Mouse (Mus musculus): ENCODE measurements at regions not wholly inside any gene's neighbourhood (a gene's known extent, or its start where the extent isn't known, plus 50 kb on each side); places are given as distances from the start of the nearest gene placed in this dataset.

DNA sequence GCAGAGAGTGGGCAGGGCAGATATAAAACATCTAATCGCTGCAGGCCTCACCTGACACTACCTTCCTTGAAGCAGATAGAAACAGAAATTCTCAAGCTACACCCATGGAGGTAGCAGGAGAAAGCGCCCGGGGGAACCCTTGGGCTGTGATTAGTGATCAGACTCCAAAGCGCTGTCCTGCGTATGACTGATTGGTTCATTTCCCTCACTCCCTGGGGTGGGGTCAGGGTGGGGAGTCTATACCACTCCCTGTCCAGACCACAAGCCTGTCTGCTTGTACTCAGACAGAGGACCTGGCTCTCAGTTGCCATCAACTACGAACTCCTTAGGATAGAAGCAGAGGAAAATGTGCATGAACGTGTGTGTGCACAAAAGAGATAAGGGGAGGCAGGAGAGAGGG, 77.7 kb downstream of the Gm826 start:
- WGBS = 55% methylated on average over 7 of the region's 7 CpGs
- no peak overlapping the region for H3K27ac ChIP-seq (ENCODE audit: poor library complexity, severe bottlenecking)
- no peaks in the 10 kb centered on the region for H3K9me3 ChIP-seq (replicated peaks)
- H3K36me3 ChIP-seq = no peaks in the 10 kb centered on the region
- ATAC-seq (ENCODE audit: insufficient number of reproducible peaks, low FRiP score) = 0 out of 2 replicates have a peak, but pooled peaks have one; percentile 33
- H3K4me1 ChIP-seq (replicated peaks) = 0 out of 2 replicates have a peak, but pooled peaks cover under 1% of the 10 kb centered on the region
- H3K9ac ChIP-seq = no peak overlapping the region
- no peak overlapping the region for H3K4me3 ChIP-seq
- H3K27me3 ChIP-seq (replicated peaks) = no peaks in the 10 kb centered on the region
- H3K4me2 ChIP-seq = no peak overlapping the region

- Histone ChIP-seq H3K4me2 (no peak overlapping the region), H3K9ac (no peak overlapping the region), H3K36me3 (no peaks in the 10 kb centered on the region), H3K9me3 (replicated peaks) (no peaks in the 10 kb centered on the region), H3K4me1 (replicated peaks) (peaks cover 16% of the 10 kb centered on the region), H3K4me3 (no peak overlapping the region), H3K27me3 (replicated peaks) (no peaks in the 10 kb centered on the region), H3K27ac (ENCODE audit: poor library complexity, severe bottlenecking) (no peak overlapping the region)
- WGBS = 81% methylated on average over 3 of the region's 3 CpGs
- no peak for ATAC-seq (ENCODE audit: insufficient number of reproducible peaks, low FRiP score)
Observed at GRCm38 (mm10) chr2:160250228-160250627, 83.7 kb downstream of the Gm826 start.

- H3K27ac ChIP-seq (ENCODE audit: poor library complexity, severe bottlenecking) = no peak overlapping the region
- H3K4me1 ChIP-seq (replicated peaks) = peaks cover 21% of the 10 kb centered on the region
- ATAC-seq (ENCODE audit: insufficient number of reproducible peaks, low FRiP score) = no peak
- no peak overlapping the region for H3K4me2 ChIP-seq
- no peak overlapping the region for H3K4me3 ChIP-seq
- no peaks in the 10 kb centered on the region for H3K9me3 ChIP-seq (replicated peaks)
- no peaks in the 10 kb centered on the region for H3K36me3 ChIP-seq
- WGBS = 53% methylated on average over 9 of the region's 9 CpGs
- H3K27me3 ChIP-seq (replicated peaks) = no peaks in the 10 kb centered on the region
- no peak overlapping the region for H3K9ac ChIP-seq
Observed at GRCm38 (mm10) chr2:160249104-160250093, 84.6 kb downstream of the Gm826 start.

GRCm38 (mm10) chr2:160247286-160247685, 86.7 kb downstream of the Gm826 start:
- no peak overlapping the region for H3K4me3 ChIP-seq
- no peaks in the 10 kb centered on the region for H3K36me3 ChIP-seq
- ATAC-seq (ENCODE audit: insufficient number of reproducible peaks, low FRiP score) = no peak
- 0 out of 2 replicates have a peak, but pooled peaks cover 5% of the 10 kb centered on the region for H3K27me3 ChIP-seq (replicated peaks)
- 54% methylated on average over 6 of the region's 6 CpGs for WGBS
- H3K4me2 ChIP-seq = no peak overlapping the region
- H3K9me3 ChIP-seq (replicated peaks) = no peaks in the 10 kb centered on the region
- H3K27ac ChIP-seq (ENCODE audit: poor library complexity, severe bottlenecking) = no peak overlapping the region
- no peak overlapping the region for H3K9ac ChIP-seq
- H3K4me1 ChIP-seq (replicated peaks) = peaks cover 21% of the 10 kb centered on the region

GRCm38 (mm10) chr2:160246356-160246755, 87.6 kb downstream of the Gm826 start:
- ATAC-seq (ENCODE audit: insufficient number of reproducible peaks, low FRiP score) = no peak
- Histone ChIP-seq H3K9me3 (replicated peaks) (no peaks in the 10 kb centered on the region), H3K36me3 (no peaks in the 10 kb centered on the region), H3K4me1 (replicated peaks) (peaks cover 21% of the 10 kb centered on the region), H3K27ac (ENCODE audit: poor library complexity, severe bottlenecking) (no peak overlapping the region), H3K27me3 (replicated peaks) (0 out of 2 replicates have a peak, but pooled peaks cover 5% of the 10 kb centered on the region), H3K4me3 (no peak overlapping the region), H3K4me2 (no peak overlapping the region), H3K9ac (no peak overlapping the region)
- 26% methylated on average over 1 of the region's 1 CpGs for whole genome bisulfite sequencing

GRCm38 (mm10) chr2:160244866-160245265, 89.1 kb downstream of the Gm826 start:
- peaks cover 5% of the 10 kb centered on the region; the same call in 1 of the 2 replicates for H3K27me3 ChIP-seq (replicated peaks)
- no peak overlapping the region for H3K9ac ChIP-seq
- no peaks in the 10 kb centered on the region for H3K9me3 ChIP-seq (replicated peaks)
- no peak for ATAC-seq (ENCODE audit: insufficient number of reproducible peaks, low FRiP score)
- no peak overlapping the region for H3K4me2 ChIP-seq
- no peak overlapping the region for H3K4me3 ChIP-seq
- no peak overlapping the region for H3K27ac ChIP-seq (ENCODE audit: poor library complexity, severe bottlenecking)
- H3K4me1 ChIP-seq (replicated peaks) = peaks cover 21% of the 10 kb centered on the region
- H3K36me3 ChIP-seq = no peaks in the 10 kb centered on the region
- WGBS = 26% methylated on average over 7 of the region's 7 CpGs

DNA sequence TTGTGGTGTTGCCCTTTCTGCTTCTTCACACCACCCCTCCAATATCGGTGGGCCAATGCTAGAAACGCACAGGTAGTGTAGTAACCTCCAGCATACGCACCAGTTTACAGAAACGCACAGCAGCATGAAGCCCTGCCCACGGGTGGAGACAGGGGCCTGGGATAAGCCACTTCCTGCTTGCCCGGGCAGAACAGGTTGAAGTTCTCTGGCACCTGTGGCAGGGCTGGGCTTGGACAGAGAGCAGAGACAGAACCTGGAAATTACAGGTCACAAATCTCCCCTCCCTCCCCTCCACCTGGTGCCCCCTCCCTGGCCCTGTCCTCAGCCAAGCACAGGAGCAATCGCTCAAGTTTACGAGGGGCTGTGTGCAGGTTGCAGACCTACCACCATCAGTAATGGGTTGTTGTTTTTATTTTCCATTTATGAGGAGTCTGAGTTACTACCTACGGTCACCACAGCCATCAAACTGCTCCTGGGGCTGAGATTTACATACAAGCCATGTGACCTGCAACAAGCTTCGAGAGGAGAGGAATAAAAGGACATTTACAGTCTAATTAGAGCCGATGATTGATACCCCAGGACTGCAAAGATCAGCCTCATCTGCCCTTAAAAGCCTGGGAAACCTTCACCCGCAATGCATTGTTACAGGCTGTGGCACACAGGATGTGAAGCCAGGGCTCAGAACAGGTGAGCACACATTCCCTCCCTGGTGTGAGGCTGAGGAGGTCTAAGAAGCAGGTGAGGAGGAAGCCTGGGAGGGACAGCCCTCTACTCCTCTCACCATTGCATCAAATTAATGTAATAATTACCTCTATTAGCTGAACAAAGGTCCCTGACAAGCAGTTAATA, 93.2 kb downstream of the Gm826 start:
- 74% methylated on average over 12 of the region's 12 CpGs for WGBS
- H3K27ac ChIP-seq (ENCODE audit: poor library complexity, severe bottlenecking) = no peak overlapping the region
- H3K36me3 ChIP-seq = no peaks in the 10 kb centered on the region
- no peak overlapping the region for H3K9ac ChIP-seq
- H3K4me2 ChIP-seq = no peak overlapping the region
- peaks cover 21% of the 10 kb centered on the region for H3K4me1 ChIP-seq (replicated peaks)
- no peaks in the 10 kb centered on the region for H3K9me3 ChIP-seq (replicated peaks)
- peaks cover 5% of the 10 kb centered on the region; the same call in 1 of the 2 replicates for H3K27me3 ChIP-seq (replicated peaks)
- ATAC-seq (ENCODE audit: insufficient number of reproducible peaks, low FRiP score) = no peak
- no peak overlapping the region for H3K4me3 ChIP-seq

DNA sequence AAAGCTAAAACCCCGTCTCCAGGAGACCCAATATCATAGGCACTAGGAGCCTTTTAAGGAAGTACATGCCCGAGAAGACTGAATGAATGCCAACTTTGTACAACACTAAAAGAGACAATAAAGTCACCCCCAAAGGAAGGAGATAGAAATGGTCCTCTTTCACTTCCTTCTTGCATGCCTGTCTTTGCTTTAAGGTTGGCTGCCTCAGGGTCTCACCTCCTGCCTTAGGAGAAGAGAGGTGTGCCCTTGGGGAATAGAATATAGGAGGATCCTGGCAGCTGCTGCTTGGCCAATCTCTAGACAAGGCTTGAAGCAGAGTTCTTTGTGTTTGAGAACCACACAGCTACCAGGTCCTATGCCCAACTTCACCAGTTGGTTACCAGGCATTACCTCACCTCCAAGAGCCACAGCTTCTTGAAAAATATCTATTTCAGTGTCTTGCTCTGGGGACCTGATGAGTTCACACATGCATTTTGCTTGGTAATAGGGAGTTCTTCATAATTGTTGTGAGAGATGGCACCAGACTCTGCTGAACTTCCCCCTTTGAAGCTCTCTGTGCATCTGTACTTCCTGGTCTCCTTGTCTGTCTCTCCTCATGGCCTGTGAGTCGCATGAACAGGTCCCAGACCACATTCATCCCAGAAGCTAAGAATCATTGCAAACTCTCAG, 96.4 kb downstream of the Gm826 start:
- Histone ChIP-seq H3K4me2 (no peak overlapping the region), H3K4me1 (replicated peaks) (peaks cover 10% of the 10 kb centered on the region; the same call in 1 of the 2 replicates), H3K27me3 (replicated peaks) (peaks cover 5% of the 10 kb centered on the region; the same call in 1 of the 2 replicates), H3K27ac (ENCODE audit: poor library complexity, severe bottlenecking) (no peak overlapping the region), H3K36me3 (no peaks in the 10 kb centered on the region), H3K4me3 (no peak overlapping the region), H3K9ac (no peak overlapping the region), H3K9me3 (replicated peaks) (no peaks in the 10 kb centered on the region)
- WGBS = 71% methylated on average over 3 of the region's 3 CpGs
- ATAC-seq (ENCODE audit: insufficient number of reproducible peaks, low FRiP score) = no peak

DNA sequence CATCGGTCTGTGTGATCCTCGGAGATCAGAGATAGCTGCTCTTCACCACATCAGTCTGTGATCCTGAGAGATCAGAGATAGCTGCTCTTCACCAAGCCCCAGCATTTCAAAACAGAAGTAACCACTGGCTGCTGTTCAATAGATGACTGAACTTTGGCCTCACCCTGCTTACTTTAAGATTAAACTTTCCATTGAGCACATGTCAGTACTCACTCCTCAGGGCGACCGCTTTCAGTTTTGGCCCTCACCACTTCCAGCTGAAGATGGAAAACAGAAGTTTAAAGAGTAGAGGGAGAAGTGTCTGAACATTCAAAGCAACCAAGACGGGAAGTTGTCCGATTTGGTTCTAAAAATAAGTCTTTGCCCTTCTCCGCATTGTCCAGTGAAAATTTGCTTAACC, 97.2 kb downstream of the Gm826 start:
- no peak overlapping the region for H3K4me3 ChIP-seq
- H3K27ac ChIP-seq (ENCODE audit: poor library complexity, severe bottlenecking) = no peak overlapping the region
- H3K9me3 ChIP-seq (replicated peaks) = no peaks in the 10 kb centered on the region
- no peak overlapping the region for H3K4me2 ChIP-seq
- no peaks in the 10 kb centered on the region for H3K36me3 ChIP-seq
- peaks cover 10% of the 10 kb centered on the region; the same call in 1 of the 2 replicates for H3K4me1 ChIP-seq (replicated peaks)
- WGBS = 38% methylated on average over 7 of the region's 7 CpGs
- ATAC-seq (ENCODE audit: insufficient number of reproducible peaks, low FRiP score) = no peak
- no peak overlapping the region for H3K9ac ChIP-seq
- peaks cover 5% of the 10 kb centered on the region; the same call in 1 of the 2 replicates for H3K27me3 ChIP-seq (replicated peaks)

- Histone ChIP-seq H3K4me2 (no peak overlapping the region), H3K36me3 (no peaks in the 10 kb centered on the region), H3K9me3 (replicated peaks) (no peaks in the 10 kb centered on the region), H3K27me3 (replicated peaks) (peaks cover 5% of the 10 kb centered on the region; the same call in 1 of the 2 replicates), H3K4me3 (no peak overlapping the region), H3K9ac (no peak overlapping the region), H3K4me1 (replicated peaks) (no peaks in the 10 kb centered on the region), H3K27ac (ENCODE audit: poor library complexity, severe bottlenecking) (no peak overlapping the region)
- no peak for ATAC-seq (ENCODE audit: insufficient number of reproducible peaks, low FRiP score)
- WGBS = 64% methylated on average over 8 of the region's 8 CpGs
Observed at GRCm38 (mm10) chr2:160230786-160231185, 103.2 kb downstream of the Gm826 start.
